Mouse (Mus musculus) stomach, embryonic 15.5 days (tissue): Measurements from ENCODE around the gene Steap2. TPM values are rescaled to one million over a fixed set of nuclear protein-coding genes. Genes with fewer than 3 reads are reported as not detected.

ENCODE experiments used
- ATAC-seq: fragments of 200-750 bp; cut with Nextera tagmentation; 2 replicates; pipeline ENCODE4 v1.8.0; 2017; ENCODE audit warnings: low read depth, moderate number of reproducible peaks, moderate TSS enrichment; ENCODE audit not compliant: insufficient read depth, low FRiP score
- H3K27ac ChIP-seq: fragments of 300-500 bp; sonication (generic); 2 replicates; pipeline ENCODE4 v1.5.1; 2015; ENCODE audit warnings: mild to moderate bottlenecking, inconsistent platforms
- H3K27me3 ChIP-seq: fragments of 300-500 bp; sonication (generic); replicated peaks from 2 replicates; pipeline ENCODE4 v1.6.1; 2015; ENCODE audit warnings: inconsistent platforms
- H3K36me3 ChIP-seq: fragments of 300-500 bp; sonication (generic); 2 replicates; pipeline ENCODE4 v1.6.1; 2015; ENCODE audit warnings: inconsistent platforms
- H3K4me1 ChIP-seq: fragments of 300-500 bp; sonication (generic); 2 replicates; pipeline ENCODE4 v1.6.1; 2015; ENCODE audit warnings: inconsistent platforms
- H3K4me2 ChIP-seq: fragments of 300-500 bp; sonication (generic); 2 replicates; pipeline ENCODE4 v1.6.1; 2015; ENCODE audit warnings: mild to moderate bottlenecking, inconsistent platforms
- H3K4me3 ChIP-seq: fragments of 300-500 bp; sonication (generic); replicated peaks from 2 replicates; pipeline ENCODE4 v1.5.1; 2015; ENCODE audit warnings: inconsistent platforms
- H3K9ac ChIP-seq: fragments of 300-500 bp; sonication (generic); 2 replicates; pipeline ENCODE4 v1.6.1; 2015; ENCODE audit warnings: inconsistent platforms
- H3K9me3 ChIP-seq: fragments of 300-500 bp; sonication (generic); 2 replicates; pipeline ENCODE4 v1.6.1; 2016; ENCODE audit warnings: inconsistent platforms
- WGBS: fragments of 180-500 bp; shearing (Covaris S2); methylation state at CpG from one replicate; pipeline ENCODE4 v1.1.7; 2015; 5-methylcytosine and 5-hydroxymethylcytosine counted together
- polyA plus RNA-seq: library from polyadenylated mRNA; unstranded; fragments of >200 nt; fragmentation: Nextera tagmentation; extraction: Ambion mirVana; gene quantifications from 2 replicates; pipeline ENCODE4 v1.2.1, GENCODE M21; 2015

Gene Steap2
- polyA plus RNA-seq: 8.1 and 8.3 TPM in 2 replicates

- H3K9me3 ChIP-seq: no peaks in the 10 kb centered on the region
- peak within 1 kb of the TSS; percentile 77 for H3K4me3 ChIP-seq
- H3K9ac ChIP-seq: peak within 1 kb of the TSS; percentile 69
- H3K27me3 ChIP-seq: no peaks in the 10 kb centered on the region
- H3K4me1 ChIP-seq: no peaks in the 10 kb centered on the region
- no peaks in the 10 kb centered on the region for H3K36me3 ChIP-seq
- ATAC-seq: peak; percentile 89
- H3K27ac ChIP-seq: peak within 1 kb of the TSS; percentile 61
- under 1% methylated on average over 63 of the region's 66 CpGs for WGBS
- peak within 1 kb of the TSS; percentile 73 for H3K4me2 ChIP-seq
These were observed at the start of gene Steap2 for GRCm38 (mm10) chr5:5693956-5694653. Gene Steap2 (minus strand): TSS chr5:5694578.

GRCm38 (mm10) chr5:5734445-5734844 is 40.1 kb upstream of the Steap2 start:
- H3K4me1 ChIP-seq: no peaks in the 10 kb centered on the region
- no peaks in the 10 kb centered on the region for H3K9me3 ChIP-seq
- ATAC-seq: no peak
- H3K4me2 ChIP-seq: no peak overlapping the region
- WGBS: 87% methylated on average over 9 of the region's 9 CpGs
- no peaks in the 10 kb centered on the region for H3K36me3 ChIP-seq
- H3K9ac ChIP-seq: no peak overlapping the region
- no peaks in the 10 kb centered on the region for H3K27me3 ChIP-seq
- H3K27ac ChIP-seq: no peak overlapping the region
- no peak overlapping the region for H3K4me3 ChIP-seq

- H3K27ac ChIP-seq: no peak overlapping the region
- H3K9me3 ChIP-seq: no peaks in the 10 kb centered on the region
- H3K4me1 ChIP-seq: no peaks in the 10 kb centered on the region
- no peak overlapping the region for H3K4me3 ChIP-seq
- H3K27me3 ChIP-seq: no peaks in the 10 kb centered on the region
- no peaks in the 10 kb centered on the region for H3K36me3 ChIP-seq
- no peak overlapping the region for H3K9ac ChIP-seq
- no peak for ATAC-seq
- H3K4me2 ChIP-seq: no peak overlapping the region
- whole genome bisulfite sequencing: 65% methylated on average over 2 of the region's 2 CpGs
These were observed 38.5 kb upstream of the Steap2 start for GRCm38 (mm10) chr5:5732858-5733257.

GRCm38 (mm10) chr5:5732208-5732607 is 37.8 kb upstream of the Steap2 start:
- H3K27me3 ChIP-seq: no peaks in the 10 kb centered on the region
- H3K4me1 ChIP-seq: no peaks in the 10 kb centered on the region
- no peak overlapping the region for H3K4me3 ChIP-seq
- H3K27ac ChIP-seq: no peak overlapping the region
- no peaks in the 10 kb centered on the region for H3K9me3 ChIP-seq
- no peak for ATAC-seq
- H3K36me3 ChIP-seq: no peaks in the 10 kb centered on the region
- WGBS: 93% methylated on average over 3 of the region's 3 CpGs
- no peak overlapping the region for H3K9ac ChIP-seq
- H3K4me2 ChIP-seq: no peak overlapping the region

GRCm38 (mm10) chr5:5729904-5730303 is 35.5 kb upstream of the Steap2 start:
- Histone ChIP-seq H3K4me3 (no peak overlapping the region), H3K4me2 (no peak overlapping the region), H3K36me3 (no peaks in the 10 kb centered on the region), H3K27ac (no peak overlapping the region), H3K27me3 (no peaks in the 10 kb centered on the region), H3K4me1 (no peaks in the 10 kb centered on the region), H3K9ac (no peak overlapping the region), H3K9me3 (no peaks in the 10 kb centered on the region)
- WGBS: 81% methylated on average over 4 of the region's 4 CpGs
- no peak for ATAC-seq

DNA sequence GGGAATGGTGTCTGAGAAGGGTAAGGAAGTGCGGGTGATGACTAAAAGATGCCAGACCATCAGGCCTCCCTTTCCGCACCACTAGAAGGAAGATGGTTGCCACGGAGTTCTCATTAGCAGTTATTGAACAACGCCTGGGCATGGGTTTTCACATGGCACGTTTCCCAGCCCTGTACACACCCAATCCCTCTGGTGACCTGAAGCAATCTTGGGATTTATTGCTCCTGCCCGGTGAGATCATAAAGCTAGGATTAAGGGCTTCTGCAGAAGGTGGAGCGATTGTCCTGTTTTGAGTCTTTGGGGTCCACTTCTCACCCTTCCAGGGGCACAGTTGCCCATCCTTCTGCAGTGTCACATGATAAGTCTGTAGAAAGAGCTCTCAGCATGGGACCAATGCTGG is 27.8 kb upstream of the Steap2 start:
- WGBS: 80% methylated on average over 7 of the region's 7 CpGs
- no peaks in the 10 kb centered on the region for H3K9me3 ChIP-seq
- no peaks in the 10 kb centered on the region for H3K27me3 ChIP-seq
- H3K4me2 ChIP-seq: no peak overlapping the region
- H3K27ac ChIP-seq: no peak overlapping the region
- H3K36me3 ChIP-seq: no peaks in the 10 kb centered on the region
- H3K4me3 ChIP-seq: no peak overlapping the region
- no peak overlapping the region for H3K9ac ChIP-seq
- ATAC-seq: no peak
- no peaks in the 10 kb centered on the region for H3K4me1 ChIP-seq

DNA sequence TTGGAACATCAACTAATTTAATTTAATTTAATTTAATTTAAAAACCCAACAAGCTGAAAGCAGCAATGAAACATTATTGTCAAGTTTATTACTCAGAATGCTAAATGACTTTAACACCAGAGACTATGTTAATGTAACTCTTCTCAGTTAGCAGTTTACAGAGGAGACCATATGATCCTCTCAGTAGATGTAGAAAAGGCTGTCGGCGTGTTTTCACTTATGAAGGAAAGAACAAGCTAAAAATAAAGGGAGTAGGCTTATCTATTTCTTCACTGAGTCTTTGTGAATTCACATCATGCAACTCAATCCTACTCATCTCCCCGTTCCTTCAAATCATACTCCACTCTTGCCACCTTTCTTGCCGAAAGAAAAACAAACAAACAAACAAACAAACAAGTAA is 16.7 kb upstream of the Steap2 start:
- ATAC-seq: no peak
- no peak overlapping the region for H3K4me2 ChIP-seq
- H3K9ac ChIP-seq: no peak overlapping the region
- H3K4me3 ChIP-seq: no peak overlapping the region
- H3K9me3 ChIP-seq: no peaks in the 10 kb centered on the region
- no peaks in the 10 kb centered on the region for H3K4me1 ChIP-seq
- no peaks in the 10 kb centered on the region for H3K27me3 ChIP-seq
- H3K27ac ChIP-seq: no peak overlapping the region
- H3K36me3 ChIP-seq: no peaks in the 10 kb centered on the region
- WGBS: 77% methylated on average over 4 of the region's 4 CpGs

GRCm38 (mm10) chr5:5707341-5708278 is 13.2 kb upstream of the Steap2 start:
- Histone ChIP-seq H3K36me3 (no peaks in the 10 kb centered on the region), H3K4me1 (no peaks in the 10 kb centered on the region), H3K9ac (no peak overlapping the region), H3K27ac (peak overlapping the region; percentile 36; the same call in 1 of the 2 replicates), H3K4me2 (peak overlapping the region; percentile 29; the same call in 1 of the 2 replicates), H3K9me3 (no peaks in the 10 kb centered on the region), H3K27me3 (no peaks in the 10 kb centered on the region), H3K4me3 (peak overlapping the region; percentile 13; the same call in 1 of the 2 replicates)
- no peak for ATAC-seq
- 42% methylated on average over 13 of the region's 13 CpGs for WGBS

DNA sequence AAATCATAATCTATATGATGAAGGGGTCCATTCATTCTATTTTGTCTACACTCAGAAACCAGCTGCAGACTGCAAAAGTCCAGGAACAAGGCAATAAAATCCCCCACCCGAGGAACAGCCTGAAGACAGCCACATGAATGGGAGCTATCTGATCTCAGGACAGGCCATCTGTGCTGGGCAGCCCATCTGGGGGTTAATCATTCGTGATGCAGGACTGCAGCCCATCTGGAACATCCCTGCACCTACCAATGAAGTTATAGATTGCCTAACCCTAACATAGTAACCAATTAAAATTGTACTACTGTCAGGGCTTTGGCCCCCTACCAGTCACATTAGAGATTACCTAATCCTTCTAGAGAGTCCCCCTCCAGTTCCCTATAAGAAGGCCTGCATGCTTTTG is 10.6 kb upstream of the Steap2 start:
- Histone ChIP-seq H3K27me3 (no peaks in the 10 kb centered on the region), H3K9ac (no peak overlapping the region), H3K36me3 (no peaks in the 10 kb centered on the region), H3K4me3 (no peak overlapping the region), H3K4me2 (no peak overlapping the region), H3K27ac (no peak overlapping the region), H3K9me3 (no peaks in the 10 kb centered on the region), H3K4me1 (no peaks in the 10 kb centered on the region)
- WGBS: 45% methylated on average over 2 of the region's 2 CpGs
- ATAC-seq: no peak

- H3K4me2 ChIP-seq: no peak overlapping the region
- H3K27me3 ChIP-seq: no peaks in the 10 kb centered on the region
- H3K4me3 ChIP-seq: no peak overlapping the region
- no peak for ATAC-seq
- no peaks in the 10 kb centered on the region for H3K4me1 ChIP-seq
- H3K27ac ChIP-seq: no peak overlapping the region
- no peaks in the 10 kb centered on the region for H3K36me3 ChIP-seq
- H3K9ac ChIP-seq: no peak overlapping the region
- no peaks in the 10 kb centered on the region for H3K9me3 ChIP-seq
- 79% methylated on average over 2 of the region's 2 CpGs for WGBS
These were observed 6.0 kb upstream of the Steap2 start for GRCm38 (mm10) chr5:5700386-5700785.

GRCm38 (mm10) chr5:5698830-5699229 is 4.5 kb upstream of the Steap2 start:
- no peak overlapping the region for H3K9ac ChIP-seq
- no peak for ATAC-seq
- WGBS: 48% methylated on average over 3 of the region's 3 CpGs
- H3K27me3 ChIP-seq: no peaks in the 10 kb centered on the region
- no peaks in the 10 kb centered on the region for H3K4me1 ChIP-seq
- H3K4me3 ChIP-seq: no peak overlapping the region
- no peak overlapping the region for H3K27ac ChIP-seq
- no peaks in the 10 kb centered on the region for H3K36me3 ChIP-seq
- H3K4me2 ChIP-seq: no peak overlapping the region
- no peaks in the 10 kb centered on the region for H3K9me3 ChIP-seq

DNA sequence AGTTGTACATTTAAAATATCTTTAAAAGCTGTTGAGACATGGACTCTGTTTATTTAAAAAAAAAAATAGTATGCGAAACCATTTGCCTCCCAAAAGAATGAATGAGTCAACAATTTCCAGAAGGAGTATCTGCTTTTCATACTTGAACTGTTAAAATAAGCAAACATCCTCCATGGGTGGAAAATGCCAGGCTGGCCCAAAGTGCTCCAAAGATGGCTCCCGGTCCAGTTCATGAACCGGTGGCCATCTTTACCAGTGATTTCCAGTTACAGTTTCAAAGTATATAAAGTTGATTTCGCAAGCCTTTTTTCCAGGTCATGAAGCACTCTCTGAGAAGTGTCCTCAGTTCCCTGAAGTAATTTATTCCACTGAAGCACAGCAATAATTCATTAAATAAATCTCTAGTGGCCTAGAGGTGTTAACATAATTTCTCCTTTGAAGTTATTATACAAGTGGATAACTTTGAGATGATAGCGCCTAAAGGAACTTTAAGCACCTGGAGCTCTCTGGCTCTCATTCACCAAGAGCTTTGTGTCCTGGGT is 1.1 kb upstream of the Steap2 start:
- no peaks in the 10 kb centered on the region for H3K36me3 ChIP-seq
- H3K9me3 ChIP-seq: no peaks in the 10 kb centered on the region
- no peak overlapping the region for H3K4me3 ChIP-seq
- H3K4me2 ChIP-seq: no peak overlapping the region
- H3K27me3 ChIP-seq: no peaks in the 10 kb centered on the region
- no peak overlapping the region for H3K27ac ChIP-seq
- WGBS: 79% methylated on average over 5 of the region's 5 CpGs
- no peak for ATAC-seq
- H3K9ac ChIP-seq: no peak overlapping the region
- no peaks in the 10 kb centered on the region for H3K4me1 ChIP-seq
